Mouse (Mus musculus) E14TG2a.4 (cell line): ENCODE results near the gene B020031M17Rik.
"Not testable (repeated sequence)": the region's sequence is repeated elsewhere in the genome, so short reads cannot be mapped to it uniquely, and the experiment has no call there.

Experiments
- H3K27me3 ChIP-seq: 2 replicates; pipeline ENCODE4 v1.6.1; 2014; ENCODE audit warnings: low read length, control low read depth; ENCODE audit not compliant: insufficient read depth
- H3K36me3 ChIP-seq: 2 replicates; pipeline ENCODE4 v1.6.1; 2014; ENCODE audit warnings: low read length, control low read depth; ENCODE audit not compliant: insufficient read depth
- H3K4me1 ChIP-seq: replicated peaks from 2 replicates; pipeline ENCODE4 v1.6.1; 2014; ENCODE audit warnings: low read depth, low read length, control low read depth
- H3K4me3 ChIP-seq: replicated peaks from 2 replicates; pipeline ENCODE4 v1.5.1; 2014; ENCODE audit warnings: mild to moderate bottlenecking, low read length
- H3K9me3 ChIP-seq: 2 replicates; pipeline ENCODE4 v1.6.1; 2014; ENCODE audit warnings: low read length, control low read depth

The B020031M17Rik gene

DNA sequence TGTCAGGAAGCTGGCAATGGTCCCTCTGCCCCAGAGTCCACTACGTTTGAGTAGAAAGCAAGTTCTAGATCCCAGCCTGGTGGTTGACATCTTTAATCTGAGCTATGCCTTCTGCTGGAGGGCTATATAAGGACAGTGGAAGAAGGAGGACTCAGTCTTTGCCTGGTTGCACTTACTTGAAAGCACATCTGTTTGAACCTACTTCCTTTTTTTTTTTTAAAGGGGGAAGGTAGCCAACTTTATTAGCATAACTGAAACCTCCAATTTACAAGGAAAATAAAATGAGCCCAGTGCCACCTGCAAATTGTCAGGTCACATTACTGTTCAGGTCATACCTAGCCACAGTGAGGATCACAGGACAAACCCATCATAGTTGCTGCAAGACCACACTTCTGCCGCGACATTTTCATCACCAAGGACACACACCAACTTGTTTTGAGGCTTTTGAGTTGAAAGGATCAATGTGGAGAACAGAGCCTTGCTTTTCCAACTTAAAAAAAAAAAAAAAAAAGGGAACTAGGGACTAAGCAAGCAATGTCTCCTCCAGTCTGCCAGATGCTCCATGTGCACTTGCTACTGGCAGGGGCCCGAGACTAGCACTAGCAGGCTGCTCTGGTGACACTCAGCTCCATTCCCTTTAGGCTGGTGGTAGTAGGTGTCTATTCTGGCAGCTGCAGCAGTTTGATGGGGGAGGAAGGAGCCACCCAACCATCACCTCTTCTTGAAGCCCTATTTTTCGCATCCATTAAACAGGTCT lies 33.5 kb downstream of the B020031M17Rik start:
- not testable (repeated sequence) for H3K27me3 ChIP-seq, H3K4me1 ChIP-seq, H3K4me3 ChIP-seq

DNA sequence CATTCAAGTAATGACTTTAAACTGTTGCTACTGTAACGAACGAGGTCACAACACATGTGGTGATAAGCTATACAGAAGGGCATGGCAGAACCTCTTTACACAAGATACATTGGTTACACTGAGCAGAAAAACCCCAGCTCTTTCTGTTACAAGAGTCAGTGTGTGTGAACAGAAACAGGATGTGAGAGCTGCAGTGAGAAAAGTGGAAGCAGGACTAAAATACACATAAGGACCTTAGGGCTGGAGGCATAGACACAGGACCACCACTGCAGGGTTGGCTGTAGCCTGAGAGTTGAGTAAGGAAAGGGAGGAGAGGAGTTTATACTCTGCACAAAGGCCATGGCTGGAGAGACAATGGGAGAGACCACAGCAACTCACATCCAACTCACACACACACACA lies 34.2 kb downstream of the B020031M17Rik start:
- not testable (repeated sequence) for H3K9me3 ChIP-seq, H3K27me3 ChIP-seq, H3K4me3 ChIP-seq, H3K36me3 ChIP-seq, H3K4me1 ChIP-seq

More for the DNA sequence above, 33.5 kb downstream of the B020031M17Rik start:
- not testable (repeated sequence) for H3K36me3 ChIP-seq, H3K9me3 ChIP-seq
